Mouse (Mus musculus) forebrain, embryonic 16.5 days (tissue): ENCODE measurements around the gene Cavin1. TPM values are rescaled to one million over a fixed set of nuclear protein-coding genes. Genes with fewer than 3 reads are reported as not detected.

ENCODE experiments used
- ATAC-seq: fragments of 200-750 bp; cut with Nextera tagmentation; 2 replicates; pipeline ENCODE4 v1.8.0; 2017; ENCODE audit warnings: mild to moderate bottlenecking, moderate library complexity
- H3K27ac ChIP-seq: fragments of 300-500 bp; sonication (generic); 2 replicates; pipeline ENCODE4 v1.5.1; 2014; ENCODE audit warnings: low read length, control low read depth
- H3K27me3 ChIP-seq: fragments of 300-500 bp; sonication (generic); replicated peaks from 2 replicates; pipeline ENCODE4 v1.6.1; 2014; ENCODE audit warnings: low read length; ENCODE audit not compliant: control insufficient read depth, insufficient read depth
- H3K36me3 ChIP-seq: fragments of 300-500 bp; sonication (generic); 2 replicates; pipeline ENCODE4 v1.6.1; 2014; ENCODE audit not compliant: control insufficient read depth, insufficient read depth
- H3K4me1 ChIP-seq: fragments of 300-500 bp; sonication (generic); replicated peaks from 2 replicates; pipeline ENCODE4 v1.6.1; 2014; ENCODE audit warnings: low read length; ENCODE audit not compliant: control insufficient read depth, insufficient read depth
- H3K4me2 ChIP-seq: fragments of 300-500 bp; sonication (generic); 2 replicates; pipeline ENCODE4 v1.6.1; 2014; ENCODE audit warnings: mild to moderate bottlenecking, low read length, control low read depth
- H3K4me3 ChIP-seq: fragments of 300-500 bp; sonication (generic); replicated peaks from 2 replicates; pipeline ENCODE4 v1.5.1; 2014; ENCODE audit warnings: mild to moderate bottlenecking, low read length, control low read depth
- H3K9ac ChIP-seq: fragments of 300-500 bp; sonication (generic); replicated peaks from 2 replicates; pipeline ENCODE4 v1.6.1; 2014; ENCODE audit warnings: low read depth, low read length, control low read depth
- H3K9me3 ChIP-seq: fragments of 300-500 bp; sonication (generic); 2 replicates; pipeline ENCODE4 v1.6.1; 2016; ENCODE audit warnings: low read length; ENCODE audit not compliant: control insufficient read depth
- WGBS: fragments of 180-500 bp; shearing (Covaris S2); extraction: QIAGEN DNeasy Blood & Tissue Kit; methylation state at CpG from one replicate; pipeline ENCODE4 v1.1.7; 2014; 5-methylcytosine and 5-hydroxymethylcytosine counted together
- polyA plus RNA-seq: library from polyadenylated mRNA; unstranded; fragments of >200 nt; fragmentation: Nextera tagmentation; extraction: Ambion mirVana; gene quantifications from 2 replicates; pipeline ENCODE4 v1.2.1, GENCODE M21; 2015

Gene Cavin1
- polyA plus RNA-seq, 1 experiment from 2014 or later = 33.6 TPM

DNA sequence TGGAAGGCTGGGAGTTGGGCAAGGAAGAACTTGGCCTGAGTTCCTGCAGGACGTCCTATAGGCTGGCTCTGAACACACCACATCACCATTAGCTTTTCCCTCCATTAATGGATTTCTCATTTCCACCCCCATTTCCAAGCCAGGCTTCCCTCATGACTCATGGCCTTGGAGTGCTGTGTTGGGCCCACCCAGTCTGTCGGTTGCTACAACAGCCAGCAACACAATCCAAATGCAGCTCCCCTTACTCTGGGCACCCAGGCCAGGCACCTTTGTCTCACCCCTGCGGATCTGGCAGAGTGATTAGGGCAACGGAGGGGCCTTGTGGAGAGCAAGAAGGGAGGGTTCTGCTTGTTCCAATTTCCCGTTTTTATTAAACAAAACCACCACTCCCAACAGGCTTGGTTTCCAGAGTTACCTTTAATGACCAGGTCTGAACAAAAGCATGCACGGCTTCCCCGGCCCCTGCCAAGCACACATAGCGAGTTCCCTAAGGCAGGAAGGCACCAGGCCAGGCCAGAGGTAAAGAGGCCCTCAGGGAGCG lies 8.2 kb downstream of the Cavin1 start:
- Histone ChIP-seq H3K36me3 (no peaks in the 10 kb centered on the region), H3K27me3 (peaks cover 31% of the 10 kb centered on the region), H3K27ac (no peak overlapping the region), H3K9ac (no peak overlapping the region), H3K4me2 (no peak overlapping the region), H3K4me1 (peaks cover 12% of the 10 kb centered on the region), H3K4me3 (no peak overlapping the region), H3K9me3 (no peaks in the 10 kb centered on the region)
- WGBS = 42% methylated on average over 9 of the region's 9 CpGs
- ATAC-seq = no peak

DNA sequence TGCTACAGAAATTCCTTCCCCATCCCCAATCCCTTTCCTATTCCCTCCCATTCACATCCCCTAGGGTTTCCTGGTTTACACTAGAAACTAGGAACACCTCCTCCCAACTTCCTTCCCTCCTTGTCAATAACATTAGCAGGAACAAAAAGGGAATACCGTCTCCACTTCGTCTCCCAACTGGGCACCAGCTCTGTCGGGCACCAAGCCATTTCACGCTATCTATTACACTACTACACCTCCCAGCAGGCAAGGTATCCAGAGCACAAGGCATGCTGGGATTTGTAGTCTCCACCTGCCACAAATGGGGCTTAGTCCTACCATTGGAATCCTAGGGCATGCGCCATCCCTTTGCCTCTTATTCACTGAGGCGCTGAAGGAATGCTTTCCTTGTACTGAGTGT lies 10.1 kb downstream of the Cavin1 start:
- Histone ChIP-seq H3K4me1 (peaks cover 12% of the 10 kb centered on the region), H3K27ac (no peak overlapping the region), H3K9me3 (no peaks in the 10 kb centered on the region), H3K36me3 (no peaks in the 10 kb centered on the region), H3K4me3 (no peak overlapping the region), H3K4me2 (peak overlapping the region; percentile 31; the same call in 1 of the 2 replicates), H3K9ac (no peak overlapping the region), H3K27me3 (peaks cover 26% of the 10 kb centered on the region)
- ATAC-seq = peak; percentile 87
- WGBS = 3% methylated on average over 6 of the region's 6 CpGs

DNA sequence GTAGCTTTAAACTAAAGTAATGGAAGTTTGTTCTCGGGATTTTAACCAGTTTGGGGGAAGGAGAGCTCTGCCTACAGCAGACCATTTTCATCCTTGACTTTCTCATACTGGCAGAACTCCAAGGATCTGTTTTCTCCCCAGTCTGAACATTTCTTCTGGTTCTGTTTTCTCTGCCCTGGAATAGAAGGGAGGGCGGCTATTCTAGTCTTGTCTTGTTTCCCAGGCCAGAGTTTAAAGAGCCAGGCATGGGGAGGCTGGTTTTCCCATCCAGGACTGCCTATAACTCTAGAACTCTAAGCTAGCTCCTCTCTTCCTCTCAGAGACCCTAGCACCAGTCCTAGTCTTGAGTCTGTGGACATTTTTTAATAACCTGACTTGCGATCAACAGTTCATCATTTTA lies 10.9 kb downstream of the Cavin1 start:
- Histone ChIP-seq H3K27ac (no peak overlapping the region), H3K4me2 (no peak overlapping the region), H3K4me3 (no peak overlapping the region), H3K9me3 (no peaks in the 10 kb centered on the region), H3K36me3 (no peaks in the 10 kb centered on the region), H3K27me3 (peaks cover 26% of the 10 kb centered on the region), H3K4me1 (peaks cover 12% of the 10 kb centered on the region), H3K9ac (no peak overlapping the region)
- no peak for ATAC-seq
- 30% methylated on average over 3 of the region's 3 CpGs for WGBS

DNA sequence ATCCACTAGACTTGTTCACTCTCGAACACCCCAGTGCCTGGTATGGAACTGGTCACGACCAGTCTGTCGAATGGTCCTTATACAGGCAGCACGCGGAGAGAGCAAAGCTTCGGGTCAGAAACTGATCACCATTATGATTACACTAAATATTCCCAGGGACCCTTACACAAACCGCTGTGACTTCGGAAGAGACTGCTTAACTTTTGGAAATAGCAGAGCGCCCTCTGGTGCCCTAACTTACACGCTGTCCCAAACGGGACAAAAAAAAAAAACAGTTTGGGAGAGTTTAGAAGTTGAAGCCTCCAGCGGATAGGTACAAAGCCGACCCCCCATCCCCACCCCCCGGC lies 11.2 kb downstream of the Cavin1 start:
- peaks cover 12% of the 10 kb centered on the region for H3K4me1 ChIP-seq
- no peak for ATAC-seq
- 3% methylated on average over 14 of the region's 14 CpGs for WGBS
- H3K9ac ChIP-seq = no peak overlapping the region
- no peak overlapping the region for H3K27ac ChIP-seq
- no peak overlapping the region for H3K4me3 ChIP-seq
- peaks cover 26% of the 10 kb centered on the region for H3K27me3 ChIP-seq
- no peaks in the 10 kb centered on the region for H3K36me3 ChIP-seq
- H3K9me3 ChIP-seq = no peaks in the 10 kb centered on the region
- no peak overlapping the region; the same call in 1 of the 2 replicates for H3K4me2 ChIP-seq

DNA sequence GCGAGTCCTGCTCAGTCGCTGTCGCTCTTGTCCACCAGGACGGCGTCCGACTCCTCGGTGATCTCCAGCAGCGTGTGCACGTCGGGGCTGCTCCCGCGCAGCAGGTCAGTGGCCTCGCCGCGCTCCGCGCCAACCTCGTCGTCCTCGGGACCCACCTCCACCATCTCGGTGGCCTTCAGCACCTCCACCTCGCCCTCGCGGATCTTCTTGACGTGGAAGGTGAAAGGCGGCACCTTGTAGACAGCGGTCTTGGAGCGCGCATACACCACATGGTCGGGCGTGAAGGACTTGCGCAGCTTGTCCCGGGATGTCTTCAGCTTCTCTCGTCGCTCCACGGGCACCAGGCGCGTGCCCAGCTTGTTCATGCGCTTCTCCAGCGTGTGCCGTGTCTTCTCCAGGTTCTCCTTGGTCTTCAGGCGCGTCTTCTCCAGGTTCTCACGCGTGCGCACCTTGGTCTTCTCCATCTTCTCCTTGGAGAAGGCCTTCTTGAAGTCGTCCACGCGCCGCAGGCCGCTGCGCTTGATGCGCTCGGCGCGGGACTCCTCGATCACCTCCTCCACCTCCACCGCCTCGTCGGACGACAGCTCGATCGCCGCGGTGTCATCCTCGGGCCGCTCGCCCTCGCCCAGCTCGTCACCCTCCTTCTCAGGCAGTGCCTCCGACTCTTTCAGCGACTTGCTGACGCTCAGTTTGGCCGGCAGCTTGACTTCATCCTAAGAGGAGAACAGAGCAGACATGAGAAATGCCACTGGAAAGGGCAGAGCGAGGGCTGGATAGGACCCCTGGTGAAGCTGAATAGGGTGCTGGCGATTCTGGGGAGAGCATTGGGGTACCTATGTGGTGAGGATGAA lies 11.8 kb downstream of the Cavin1 start:
- Histone ChIP-seq H3K36me3 (no peaks in the 10 kb centered on the region), H3K27ac (no peak overlapping the region), H3K27me3 (peaks cover 26% of the 10 kb centered on the region), H3K9me3 (no peaks in the 10 kb centered on the region), H3K4me2 (peak overlapping the region; percentile 38), H3K9ac (no peak overlapping the region), H3K4me1 (peaks cover 12% of the 10 kb centered on the region), H3K4me3 (peak overlapping the region; percentile 21)
- no peak for ATAC-seq
- 9% methylated on average over 76 of the region's 76 CpGs for WGBS

DNA sequence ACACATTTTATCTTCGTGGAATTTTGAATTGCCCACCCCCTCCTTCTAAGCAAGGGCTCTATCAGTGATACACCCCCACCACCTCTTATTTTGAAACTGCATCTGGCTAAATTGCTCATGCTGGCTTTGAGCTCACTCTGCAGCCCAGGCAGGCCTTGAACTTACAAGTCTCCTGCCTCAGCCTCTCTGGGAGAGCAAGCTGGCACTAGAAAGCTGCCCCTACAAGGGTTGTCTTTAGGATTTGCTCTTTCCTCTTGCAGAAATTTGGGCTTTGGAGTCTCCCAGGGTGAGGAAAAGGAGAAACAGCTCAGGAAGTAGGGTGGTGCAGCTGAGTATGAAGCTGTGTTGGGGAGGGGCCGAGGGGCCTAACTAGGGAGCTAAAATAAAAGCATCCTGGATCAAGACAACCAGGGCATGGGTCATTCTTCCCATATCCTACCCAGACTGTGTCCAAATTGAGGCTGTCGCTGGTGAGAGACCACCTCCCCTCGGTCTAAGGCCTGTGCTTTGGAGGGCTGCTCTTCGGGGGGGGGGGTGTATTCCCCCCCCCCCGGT lies 12.7 kb downstream of the Cavin1 start:
- 39% methylated on average over 6 of the region's 6 CpGs for WGBS
- H3K27ac ChIP-seq = no peak overlapping the region

DNA sequence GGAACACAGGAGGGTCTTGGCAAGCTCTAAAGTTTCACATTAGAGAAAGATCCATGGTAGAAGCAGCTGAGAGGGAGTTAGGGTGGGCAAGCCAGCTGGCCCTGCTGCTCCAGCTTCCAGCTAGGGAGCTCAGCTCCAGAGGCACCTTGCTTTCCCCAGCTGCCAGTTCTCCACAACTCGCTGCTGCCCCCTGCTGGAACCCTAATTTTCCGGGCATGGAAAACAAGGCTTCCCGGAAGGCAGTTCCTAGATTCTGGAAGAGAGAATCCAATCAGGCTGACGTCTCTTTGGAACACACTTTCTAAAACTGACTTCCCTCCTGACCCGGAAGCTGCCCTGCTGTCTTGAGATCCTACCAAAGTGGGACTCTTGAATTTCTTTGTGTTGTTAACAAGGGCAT lies 13.4 kb downstream of the Cavin1 start:
- Histone ChIP-seq H3K27me3 (peaks cover 26% of the 10 kb centered on the region), H3K9me3 (no peaks in the 10 kb centered on the region), H3K4me2 (no peak overlapping the region), H3K27ac (no peak overlapping the region), H3K9ac (no peak overlapping the region), H3K4me3 (no peak overlapping the region), H3K36me3 (no peaks in the 10 kb centered on the region), H3K4me1 (peaks cover 12% of the 10 kb centered on the region)
- peak; percentile 47; the same call in 1 of the 2 replicates for ATAC-seq
- WGBS = 3% methylated on average over 5 of the region's 5 CpGs

More for the DNA sequence above, 12.7 kb downstream of the Cavin1 start:
- Histone ChIP-seq H3K27me3 (peaks cover 26% of the 10 kb centered on the region), H3K9me3 (no peaks in the 10 kb centered on the region), H3K9ac (no peak overlapping the region), H3K36me3 (no peaks in the 10 kb centered on the region), H3K4me3 (no peak overlapping the region), H3K4me2 (no peak overlapping the region), H3K4me1 (peaks cover 12% of the 10 kb centered on the region)
- no peak for ATAC-seq

DNA sequence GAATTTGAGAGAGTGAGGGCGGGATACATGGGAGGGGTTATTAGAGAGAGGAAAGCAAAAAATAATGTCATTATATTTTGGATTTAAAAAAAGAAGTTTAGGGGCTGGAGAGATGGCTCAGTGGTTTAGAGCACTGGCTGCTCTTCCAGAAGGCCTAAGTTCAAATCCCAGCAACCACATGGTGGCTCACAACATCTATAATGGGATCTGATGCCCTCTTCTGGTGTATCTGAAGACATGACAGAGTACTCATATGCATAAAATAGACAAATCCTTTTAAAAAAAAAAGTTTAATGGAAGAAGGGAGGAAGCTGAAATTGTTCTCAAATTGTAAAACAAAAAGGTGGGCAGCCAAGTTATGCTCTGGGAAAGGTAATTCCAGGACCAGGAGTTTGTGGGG lies 21.1 kb downstream of the Cavin1 start:
- H3K4me1 ChIP-seq = 0 out of 2 replicates have a peak, but pooled peaks cover 6% of the 10 kb centered on the region
- 100% methylated on average over 1 of the region's 1 CpGs for WGBS
- no peak for ATAC-seq
- H3K4me2 ChIP-seq = no peak overlapping the region
- H3K36me3 ChIP-seq = no peaks in the 10 kb centered on the region
- no peaks in the 10 kb centered on the region for H3K27me3 ChIP-seq
- no peak overlapping the region for H3K9ac ChIP-seq
- H3K27ac ChIP-seq = no peak overlapping the region
- no peak overlapping the region for H3K4me3 ChIP-seq
- peaks cover 8% of the 10 kb centered on the region for H3K9me3 ChIP-seq

DNA sequence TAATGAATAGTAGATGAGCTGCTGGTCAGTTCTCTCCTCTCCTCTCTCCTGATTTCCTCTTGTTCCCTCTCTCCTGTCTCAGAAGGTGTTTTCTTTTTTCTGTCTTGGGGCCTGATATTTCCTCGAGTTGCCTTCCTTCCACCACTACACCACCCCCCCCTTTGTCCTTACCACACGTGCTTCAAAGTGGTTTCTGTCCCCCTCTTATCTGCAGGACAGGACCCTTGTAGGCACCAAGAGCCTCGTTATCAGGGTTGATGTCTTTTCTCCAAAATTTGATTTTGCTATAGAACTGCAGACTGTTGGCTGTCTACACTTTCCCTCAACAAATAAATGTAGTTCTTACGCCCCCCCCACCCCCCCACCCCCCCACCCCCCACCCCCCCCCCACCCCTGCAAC lies 22.4 kb downstream of the Cavin1 start:
- no peaks in the 10 kb centered on the region for H3K36me3 ChIP-seq
- H3K9me3 ChIP-seq = peaks cover 8% of the 10 kb centered on the region
- no peak overlapping the region for H3K4me2 ChIP-seq
- no peak overlapping the region for H3K27ac ChIP-seq
- no peak overlapping the region for H3K4me3 ChIP-seq
- no peaks in the 10 kb centered on the region for H3K27me3 ChIP-seq
- 0 out of 2 replicates have a peak, but pooled peaks cover 6% of the 10 kb centered on the region for H3K4me1 ChIP-seq
- 50% methylated on average over 4 of the region's 4 CpGs for WGBS
- ATAC-seq = no peak
- H3K9ac ChIP-seq = no peak overlapping the region
